Mouse (Mus musculus): ENCODE data around the gene Mfsd11.
"Not testable (repeated sequence)": the region's sequence is repeated elsewhere in the genome, so short reads cannot be mapped to it uniquely, and the experiment has no call there.

Gene Mfsd11

GRCm38 (mm10) chr11:116885275-116886151 lies 33.3 kb downstream of the Mfsd11 start:
- peak; percentile 38 to 69 for DNase-seq

- DNase-seq: no peak
Observed at GRCm38 (mm10) chr11:116887136-116887535, 34.9 kb downstream of the Mfsd11 start.

GRCm38 (mm10) chr11:116893532-116894442 lies 41.5 kb downstream of the Mfsd11 start:
- DNase-seq: no peak

- no peak for DNase-seq
Observed at GRCm38 (mm10) chr11:116895402-116895801, 43.2 kb downstream of the Mfsd11 start.

- no peak for DNase-seq
Observed at GRCm38 (mm10) chr11:116899247-116899646, 47.0 kb downstream of the Mfsd11 start.

- not testable (repeated sequence) for DNase-seq
Observed at GRCm38 (mm10) chr11:116902588-116902987, 50.3 kb downstream of the Mfsd11 start.

GRCm38 (mm10) chr11:116905741-116906456 lies 53.7 kb downstream of the Mfsd11 start:
- DNase-seq: no peak

- DNase-seq: no peak
Observed at GRCm38 (mm10) chr11:116913573-116913972, 61.3 kb downstream of the Mfsd11 start.

- no peak for DNase-seq
Observed at GRCm38 (mm10) chr11:116914267-116914885, 62.1 kb downstream of the Mfsd11 start.

- DNase-seq: no peak
Observed at GRCm38 (mm10) chr11:116915241-116915640, 63.0 kb downstream of the Mfsd11 start.

GRCm38 (mm10) chr11:116917361-116917760 lies 65.1 kb downstream of the Mfsd11 start:
- no peak for DNase-seq

GRCm38 (mm10) chr11:116918323-116919185 lies 66.3 kb downstream of the Mfsd11 start, which contains the start of gene Mgat5b:
Gene Mgat5b (plus strand): TSS chr11:116918863.
- peak; percentile 45 to 78 for DNase-seq

GRCm38 (mm10) chr11:116919186-116920020 lies 67.2 kb downstream of the Mfsd11 start:
- no peak for DNase-seq

- no peak for DNase-seq
Observed at GRCm38 (mm10) chr11:116920746-116921145, 68.5 kb downstream of the Mfsd11 start.

GRCm38 (mm10) chr11:116922058-116922457 lies 69.8 kb downstream of the Mfsd11 start:
- DNase-seq: no peak

All from spleen, adult 18-20 months (tissue).